ENCODE assay signal across 8 mouse cellular contexts in the genomic region with DNA sequence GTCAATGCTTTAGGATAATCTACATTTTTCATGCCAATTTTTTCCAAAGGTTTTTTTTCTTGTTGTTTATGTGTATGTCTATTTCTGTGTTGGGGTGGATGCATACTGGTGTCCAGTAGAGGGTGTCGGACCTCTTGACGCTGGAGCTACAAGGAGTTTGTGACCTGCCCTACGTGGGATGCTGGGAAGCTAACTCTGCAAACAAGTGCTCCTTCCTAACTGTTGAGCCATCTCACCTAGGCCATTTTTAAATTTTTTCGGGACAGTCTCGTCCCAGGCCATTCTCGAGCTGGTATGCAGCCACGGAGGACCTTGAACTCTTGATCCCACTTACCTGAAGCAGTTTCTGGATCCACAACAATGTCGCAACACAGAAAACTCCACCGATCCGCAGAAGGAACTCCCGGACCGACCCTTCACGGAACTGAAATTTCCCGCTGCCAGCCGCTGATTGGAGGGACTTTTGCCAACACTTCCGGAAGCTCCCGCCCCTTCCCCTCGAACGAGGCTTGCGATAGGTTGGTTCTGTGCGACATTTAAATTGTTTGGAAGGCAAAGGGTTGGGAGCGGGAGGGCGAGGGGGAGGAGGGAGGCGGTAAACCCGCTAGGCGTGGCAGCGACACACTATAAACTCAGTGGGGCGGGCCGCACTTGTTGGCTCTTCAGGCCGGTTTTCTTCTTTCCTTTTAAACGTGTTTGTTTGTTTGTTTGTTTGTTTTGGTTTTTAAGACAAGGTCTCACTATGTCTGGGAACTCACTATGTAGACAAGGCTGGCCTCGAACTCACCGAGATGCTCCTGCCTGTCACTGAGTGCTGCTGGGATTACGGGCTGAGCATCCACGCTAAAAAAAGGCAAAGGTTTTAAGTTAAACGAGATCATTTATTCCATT. TPM values are rescaled to one million over a fixed set of nuclear protein-coding genes. Genes with fewer than 3 reads are reported as not detected.
DNase-seq lines count a peak whose midpoint lies in the region; ATAC-seq lines count a peak whose summit lies in the region.

A gene (minus strand): TSS at position 633 of the 891 bp plus-strand sequence.

- H3K4me3 ChIP-seq in hindbrain, embryonic 15.5 days = peak within 1 kb of the TSS; percentile 55

- DNase-seq in T-cell, adult 2 months (ENCODE audit: low spot score) = peak; percentile 90
- peak; percentile 87 to 91 for DNase-seq in cerebellum, postnatal 36 days
- peak; percentile 84 to 92 for DNase-seq in frontal cortex, postnatal 36 days (ENCODE audit: low spot score in 2 of 2)
- peak; percentile 80 for DNase-seq in left cerebral cortex, adult 11 months (ENCODE audit: low spot score)
- peak; percentile 94 to 95 for DNase-seq in lung, postnatal 4 days
- peak; percentile 83 for DNase-seq in retina, postnatal 7 days (ENCODE audit: low read depth, low spot score)
- peak; percentile 65 for DNase-seq in urinary bladder, adult 2 months (ENCODE audit: low spot score)

- ATAC-seq in hindbrain, embryonic 15.5 days (ENCODE audit: low FRiP score, low read depth) = peak; percentile 97

- peak within 1 kb of the TSS; percentile 67 for H3K4me2 ChIP-seq in hindbrain, embryonic 15.5 days

- H3K36me3 ChIP-seq in hindbrain, embryonic 15.5 days = no peaks in the 10 kb centered on the region

- H3K27me3 ChIP-seq in hindbrain, embryonic 15.5 days = no peaks in the 10 kb centered on the region

- no peak within 1 kb of the TSS for H3K27ac ChIP-seq in hindbrain, embryonic 15.5 days (replicated peaks)

- H3K4me1 ChIP-seq in hindbrain, embryonic 15.5 days (replicated peaks) = peaks cover 16% of the 10 kb centered on the region

- WGBS in hindbrain, embryonic 15.5 days = 1% methylated on average over 36 of the region's 36 CpGs

- peak within 1 kb of the TSS; percentile 44 for H3K9ac ChIP-seq in hindbrain, embryonic 15.5 days

- no peaks in the 10 kb centered on the region for H3K9me3 ChIP-seq in hindbrain, embryonic 15.5 days

RNA-seq across cellular contexts. Expression of the gene that starts here (rescaled TPM):
- 8.4 and 10.0 TPM in 2 replicates for polyA plus RNA-seq in hindbrain, embryonic 15.5 days (2015; fragmentation: Nextera tagmentation; extraction: Ambion mirVana)
- polyA plus RNA-seq in urinary bladder, adult 2 months (2012; rRNA removed) = 2.4 and 2.8 TPM in 2 replicates
